Mouse (Mus musculus): ENCODE measurements around the gene Adamtsl4.

DNA sequence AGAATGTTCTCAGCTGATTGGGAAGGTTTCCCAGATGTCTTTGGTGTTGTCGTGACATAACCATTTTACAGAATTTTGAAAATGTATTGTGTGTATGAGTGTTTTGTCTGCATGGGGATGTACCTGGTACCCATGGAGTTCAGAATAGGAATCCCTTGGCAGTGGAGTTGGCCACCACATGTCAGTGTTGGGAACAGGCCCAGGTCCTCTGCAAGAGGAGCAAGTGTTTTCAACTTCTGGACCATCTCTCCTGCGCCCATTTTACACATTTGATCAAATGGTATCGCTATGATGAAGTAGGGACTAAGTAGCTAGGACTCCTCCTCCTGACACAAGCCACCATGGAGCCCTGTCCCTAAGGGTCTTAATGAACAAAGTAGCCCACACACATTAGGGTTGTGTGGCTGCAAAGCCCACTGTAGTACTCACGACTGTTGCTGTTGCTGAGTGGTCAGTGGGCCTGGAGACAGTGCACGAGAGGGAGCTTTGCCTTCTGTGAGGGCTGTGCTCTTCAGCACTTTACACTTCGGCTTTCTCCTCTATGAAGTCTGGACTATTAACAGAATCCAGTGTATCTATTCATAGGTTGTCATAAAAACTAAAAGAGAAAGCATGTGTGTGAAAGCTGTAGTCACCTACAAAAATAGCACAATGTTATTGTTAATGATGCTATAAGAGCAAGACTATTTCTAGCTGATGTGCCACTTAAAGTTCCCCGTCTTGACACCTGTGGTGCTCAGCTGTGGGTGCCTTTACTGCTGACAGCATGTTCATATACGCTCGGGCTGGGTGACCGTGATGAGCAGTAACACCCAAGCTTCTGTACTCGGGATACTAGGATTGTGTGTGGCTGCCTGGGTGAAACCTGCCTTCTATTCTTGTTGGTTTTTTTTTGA is 7.3 kb upstream of the Adamtsl4 start:
- no peak for TF ChIP-seq CTCF (IDR thresholded peaks at IDR 0.05; ENCODE audit: low read depth)
- TF ChIP-seq EP300 (IDR thresholded peaks at IDR 0.05; ENCODE audit: low read depth): no peak
